Mouse (Mus musculus) forebrain, postnatal 0 days (tissue): ENCODE data around the gene Agfg1. TPM values are rescaled to one million over a fixed set of nuclear protein-coding genes. Genes with fewer than 3 reads are reported as not detected.
"Not testable (repeated sequence)": the region's sequence is repeated elsewhere in the genome, so short reads cannot be mapped to it uniquely, and the experiment has no call there.

Experiments
- ATAC-seq: fragments of 200-750 bp; cut with Nextera tagmentation; 2 replicates; pipeline ENCODE4 v1.8.0; 2017; ENCODE audit warnings: mild to moderate bottlenecking, moderate library complexity
- DNase-seq: peaks from one replicate; pipeline ENCODE4 v3.0.0-alpha.2; 2015
- H3K27ac ChIP-seq: fragments of 300-500 bp; sonication (generic); 2 replicates; pipeline ENCODE4 v1.5.1; 2014; ENCODE audit warnings: low read depth, mild to moderate bottlenecking, antibody characterized with exemption, low read length, moderate library complexity, mixed read lengths
- H3K27me3 ChIP-seq: fragments of 300-500 bp; sonication (generic); 2 replicates; pipeline ENCODE4 v1.6.1; 2014; ENCODE audit warnings: mild to moderate bottlenecking, low read length, mixed read lengths; ENCODE audit not compliant: insufficient read depth
- H3K36me3 ChIP-seq: fragments of 300-500 bp; sonication (generic); 2 replicates; pipeline ENCODE4 v1.6.1; 2014; ENCODE audit warnings: mild to moderate bottlenecking, moderate library complexity; ENCODE audit not compliant: insufficient read depth
- H3K4me1 ChIP-seq: fragments of 300-500 bp; sonication (generic); 2 replicates; pipeline ENCODE4 v1.6.1; 2014; ENCODE audit warnings: antibody characterized with exemption; ENCODE audit not compliant: insufficient read depth
- H3K4me2 ChIP-seq: fragments of 300-500 bp; sonication (generic); 2 replicates; pipeline ENCODE4 v1.6.1; 2014; ENCODE audit warnings: low read depth, mild to moderate bottlenecking, moderate library complexity
- H3K4me3 ChIP-seq: fragments of 300-500 bp; sonication (generic); 2 replicates; pipeline ENCODE4 v1.5.1; 2014; ENCODE audit warnings: low read depth, low read length, mixed read lengths
- H3K9ac ChIP-seq: fragments of 300-500 bp; sonication (generic); 2 replicates; pipeline ENCODE4 v1.6.1; 2014; ENCODE audit warnings: mild to moderate bottlenecking
- H3K9me3 ChIP-seq: fragments of 300-500 bp; sonication (generic); 2 replicates; pipeline ENCODE4 v1.6.1; 2016; ENCODE audit warnings: low read length
- CTCF ChIP-seq: sonication (generic); IDR thresholded peaks from 2 replicates; pipeline ENCODE4 v1.5.1; 2016; ENCODE audit warnings: antibody characterized with exemption, control low read depth, low read depth
- WGBS: fragments of 180-500 bp; shearing (Covaris S2); extraction: QIAGEN DNeasy Blood & Tissue Kit; methylation state at CpG from one replicate; pipeline ENCODE4 v1.1.7; 2014; 5-methylcytosine and 5-hydroxymethylcytosine counted together
- microRNA-seq, 2 experiments: library from miRNA; unstranded; fragments of <30 nt; microRNA quantifications; one replicate each; pipeline ENCODE4; 2016
- polyA plus RNA-seq: library from polyadenylated mRNA; unstranded; fragments of >200 nt; fragmentation: Nextera tagmentation; extraction: Ambion mirVana; gene quantifications from 2 replicates; pipeline ENCODE4 v1.2.1, GENCODE M21; 2015
- total RNA-seq: library from RNA; depleted of rRNA; stranded (reverse); fragments of >200 nt; gene quantifications from 2 replicates; pipeline ENCODE4 v1.2.3, GENCODE M21; 2014; rRNA removed

The Agfg1 gene
- total and polyA plus RNA-seq, 2 experiments from 2014 or later: 22.2 to 114 TPM

DNA sequence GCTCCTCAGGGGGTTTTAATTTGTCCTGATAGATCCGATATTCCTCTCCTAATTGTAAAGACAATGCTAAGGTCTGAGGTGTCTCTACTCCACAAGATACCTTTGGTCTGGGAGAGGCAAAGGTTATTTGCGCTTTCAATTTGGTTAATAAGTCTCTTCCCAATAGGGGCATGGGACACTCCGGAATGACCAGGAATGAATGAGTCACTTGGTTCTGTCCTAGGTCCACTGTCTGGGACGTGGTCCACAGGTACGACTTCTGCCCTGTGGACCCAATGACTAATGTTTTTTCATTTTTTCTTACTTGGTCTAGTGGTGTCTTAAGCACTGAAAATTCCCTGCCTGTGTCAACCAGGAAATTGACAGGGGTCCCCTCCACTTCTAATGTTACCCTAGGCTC is 99.4 kb downstream of the Agfg1 start:
- no peak for DNase-seq
- no peak overlapping the region for H3K4me2 ChIP-seq
- no peaks in the 10 kb centered on the region for H3K36me3 ChIP-seq
- TF ChIP-seq CTCF: no peak
- no peak overlapping the region for H3K4me3 ChIP-seq
- no peak for ATAC-seq
- no peaks in the 10 kb centered on the region for H3K27me3 ChIP-seq
- no peak overlapping the region for H3K27ac ChIP-seq
- WGBS: 95% methylated on average over 5 of the region's 5 CpGs
- no peaks in the 10 kb centered on the region for H3K4me1 ChIP-seq
- H3K9me3 ChIP-seq: no peaks in the 10 kb centered on the region
- H3K9ac ChIP-seq: no peak overlapping the region

DNA sequence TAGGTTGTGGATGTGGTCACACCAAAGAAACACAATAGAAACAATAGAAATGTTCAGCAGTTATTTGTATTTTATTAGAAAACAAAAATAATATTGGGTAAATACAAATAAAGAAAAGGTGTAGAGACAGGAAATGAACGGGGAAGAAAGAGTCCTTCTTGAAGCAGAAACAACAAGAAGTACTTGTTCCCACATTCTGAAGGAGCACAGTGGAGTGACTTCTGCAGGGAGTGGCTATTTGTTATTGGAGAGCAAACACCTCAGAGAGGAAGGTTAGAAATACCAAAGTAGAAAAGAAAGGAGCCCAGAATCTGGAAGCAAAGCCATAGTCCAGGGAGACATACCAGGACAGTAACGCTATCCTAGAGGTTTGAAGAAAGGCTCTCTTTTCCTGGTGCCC is 103.2 kb downstream of the Agfg1 start:
- WGBS: 94% methylated on average over 1 of the region's 2 CpGs
- not testable (repeated sequence) for H3K9me3 ChIP-seq, H3K27ac ChIP-seq, DNase-seq, H3K4me1 ChIP-seq, H3K4me3 ChIP-seq, ATAC-seq, H3K9ac ChIP-seq, H3K27me3 ChIP-seq, H3K36me3 ChIP-seq, H3K4me2 ChIP-seq

DNA sequence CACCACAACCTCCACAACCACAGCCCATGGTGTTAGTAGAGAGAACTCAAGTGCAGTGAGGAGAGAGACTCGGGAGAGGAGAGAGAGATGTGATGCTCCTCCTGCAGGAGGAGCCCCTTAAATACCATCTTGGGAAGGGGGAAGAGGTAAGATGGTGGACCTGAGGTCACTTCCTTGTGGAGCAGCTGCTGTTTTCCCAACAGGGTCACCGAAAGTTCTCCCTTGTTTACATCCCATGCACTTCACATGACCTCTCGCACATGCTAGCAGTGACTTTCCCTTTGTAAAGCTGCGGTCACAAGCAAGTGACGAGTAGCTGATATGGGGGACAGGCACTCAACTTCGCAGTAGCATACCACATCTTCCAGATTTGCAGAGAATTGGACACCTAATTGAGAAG is 104.0 kb downstream of the Agfg1 start, which contains the start of gene A030003K21Rik:
TSS of gene A030003K21Rik (minus strand) at position 94 of the 400 bp plus-strand sequence.
- H3K4me3 ChIP-seq, H3K9me3 ChIP-seq, H3K36me3 ChIP-seq, H3K27ac ChIP-seq, H3K4me1 ChIP-seq, ATAC-seq, H3K27me3 ChIP-seq, H3K4me2 ChIP-seq, DNase-seq, H3K9ac ChIP-seq: not testable (repeated sequence)
- no CpG with 5 or more reads among the region's 6 CpGs for WGBS

DNA sequence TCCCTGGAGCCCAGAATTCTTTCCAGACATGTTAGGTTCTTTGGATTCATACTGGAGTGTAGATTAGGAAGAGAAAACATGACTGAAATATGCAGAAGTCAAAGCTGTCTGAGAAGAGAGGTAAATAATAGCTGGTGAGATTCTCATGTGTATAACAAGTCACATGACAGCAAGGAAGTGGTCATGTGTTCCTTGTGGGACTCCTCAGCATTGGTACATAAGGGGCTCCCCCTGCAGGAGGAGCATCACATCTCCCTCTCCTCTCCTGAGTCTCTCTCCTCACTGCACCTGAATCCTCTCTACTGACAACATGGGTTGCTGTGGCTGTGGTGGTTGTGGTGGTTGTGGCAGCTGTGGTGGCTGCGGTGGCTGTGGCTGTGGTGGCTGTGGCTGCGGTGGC is 106.7 kb downstream of the Agfg1 start:
- H3K4me2 ChIP-seq, DNase-seq: not testable (repeated sequence)

DNA sequence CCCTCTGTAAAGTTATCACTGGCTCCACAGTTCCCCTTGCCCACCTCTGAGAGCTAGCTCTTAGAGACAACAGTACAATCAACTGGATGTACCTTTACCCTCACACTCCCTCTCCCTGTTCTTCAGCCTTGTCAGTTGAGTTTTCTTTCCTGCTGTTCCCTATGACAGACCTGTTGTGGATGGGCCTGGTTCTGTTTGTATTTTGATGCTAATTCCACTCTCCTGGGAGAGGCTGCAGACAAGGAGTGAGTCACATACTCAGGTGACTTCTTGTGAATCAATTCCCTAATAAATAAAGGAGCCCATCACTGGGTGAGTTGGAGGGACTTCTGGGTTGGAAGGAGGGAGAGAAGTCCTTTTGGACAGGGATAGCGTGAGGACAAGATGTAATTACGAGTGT is 109.3 kb downstream of the Agfg1 start:
- Histone ChIP-seq H3K4me1 (no peaks in the 10 kb centered on the region), H3K9ac (no peak overlapping the region), H3K27me3 (no peaks in the 10 kb centered on the region), H3K36me3 (no peaks in the 10 kb centered on the region), H3K4me3 (no peak overlapping the region), H3K4me2 (no peak overlapping the region), H3K9me3 (no peaks in the 10 kb centered on the region), H3K27ac (no peak overlapping the region)
- ATAC-seq: no peak
- no peak for TF ChIP-seq CTCF
- DNase-seq: no peak
- 90% methylated on average over 2 of the region's 2 CpGs for WGBS

More for the DNA sequence above, 106.7 kb downstream of the Agfg1 start:
- not testable (repeated sequence) for H3K27me3 ChIP-seq, H3K9me3 ChIP-seq, H3K36me3 ChIP-seq, H3K27ac ChIP-seq, H3K4me1 ChIP-seq, H3K4me3 ChIP-seq, H3K9ac ChIP-seq, ATAC-seq
- WGBS: 94% methylated on average over 2 of the region's 2 CpGs

Small RNA genes lying within 50 kb of the gene (microRNA-seq; reads per million reads assigned to microRNA genes)
- gene Gm22396: 0 to 0.77 reads per million in 2 experiments

Other genes starting within 250 kb of the Agfg1 start
- gene Mff, start 114.6 kb upstream of the Agfg1 start, total RNA-seq: 649 and 724 TPM in 2 replicates
- gene Mff, start 114.6 kb upstream of the Agfg1 start, polyA plus RNA-seq: 456 and 481 TPM in 2 replicates
- gene Tm4sf20, start 71.0 kb upstream of the Agfg1 start, total RNA-seq: not detected in 2 replicates
- not detected in 2 replicates for gene Tm4sf20, start 71.0 kb upstream of the Agfg1 start, polyA plus RNA-seq
- not detected in 2 replicates for gene Gm47791, start 68.2 kb upstream of the Agfg1 start, total RNA-seq
- not detected in 2 replicates for gene Gm47791, start 68.2 kb upstream of the Agfg1 start, polyA plus RNA-seq
- not detected in 2 replicates for gene A030005L19Rik, start 73.8 kb downstream of the Agfg1 start, total RNA-seq
- not detected in 2 replicates for gene A030005L19Rik, start 73.8 kb downstream of the Agfg1 start, polyA plus RNA-seq
- gene A030014E15Rik, start 85.4 kb downstream of the Agfg1 start, total RNA-seq: 0.54 TPM in 1 of 2 replicates, not detected in the other
- gene A030014E15Rik, start 85.4 kb downstream of the Agfg1 start, polyA plus RNA-seq: not detected in 2 replicates
- gene Gm6217, start 91.9 kb downstream of the Agfg1 start, total RNA-seq: not detected in 2 replicates
- gene Gm6217, start 91.9 kb downstream of the Agfg1 start, polyA plus RNA-seq: not detected in 2 replicates
- not detected in 2 replicates for gene A030003K21Rik, start 103.9 kb downstream of the Agfg1 start, total RNA-seq
- 0.18 TPM in 1 of 2 replicates, not detected in the other for gene A030003K21Rik, start 103.9 kb downstream of the Agfg1 start, polyA plus RNA-seq
- gene Gm7544, start 116.5 kb downstream of the Agfg1 start, total RNA-seq: not detected in 2 replicates
- gene Gm7544, start 116.5 kb downstream of the Agfg1 start, polyA plus RNA-seq: not detected in 2 replicates
- not detected in 2 replicates for gene Gm47955, start 120.8 kb downstream of the Agfg1 start, total RNA-seq
- not detected in 2 replicates for gene Gm47955, start 120.8 kb downstream of the Agfg1 start, polyA plus RNA-seq
- gene Gm47959, start 161.1 kb downstream of the Agfg1 start, total RNA-seq: not detected in 2 replicates
- gene Gm47959, start 161.1 kb downstream of the Agfg1 start, polyA plus RNA-seq: not detected in 2 replicates
- 0.85 and 1.3 TPM in 2 replicates for gene Slc19a3, start 199.0 kb downstream of the Agfg1 start, total RNA-seq
- 0.69 and 0.99 TPM in 2 replicates for gene Slc19a3, start 199.0 kb downstream of the Agfg1 start, polyA plus RNA-seq
- not detected in 2 replicates for gene Krtap28-10, start 203.0 kb downstream of the Agfg1 start, total RNA-seq
- gene Krtap28-10, start 203.0 kb downstream of the Agfg1 start, polyA plus RNA-seq: not detected in 2 replicates
- gene Gm47969, start 205.4 kb downstream of the Agfg1 start, total RNA-seq: not detected in 2 replicates
- not detected in 2 replicates for gene Gm47969, start 205.4 kb downstream of the Agfg1 start, polyA plus RNA-seq
- gene A030005K14Rik, start 219.9 kb downstream of the Agfg1 start, total RNA-seq: not detected in 2 replicates
- not detected in 2 replicates for gene A030005K14Rik, start 219.9 kb downstream of the Agfg1 start, polyA plus RNA-seq
- gene Krtap28-13, start 221.4 kb downstream of the Agfg1 start, total RNA-seq: not detected in 2 replicates
- not detected in 2 replicates for gene Krtap28-13, start 221.4 kb downstream of the Agfg1 start, polyA plus RNA-seq